Mouse (Mus musculus): Measurements from ENCODE around the gene Man1a. TPM values are rescaled to one million over a fixed set of nuclear protein-coding genes. Genes with fewer than 3 reads are reported as not detected.
A peak's percentile ranks its signal among the peaks of the same experiment; 100 is the strongest.

The Man1a gene
- polyA plus RNA-seq, 1 experiment, result 4.1 TPM

DNA sequence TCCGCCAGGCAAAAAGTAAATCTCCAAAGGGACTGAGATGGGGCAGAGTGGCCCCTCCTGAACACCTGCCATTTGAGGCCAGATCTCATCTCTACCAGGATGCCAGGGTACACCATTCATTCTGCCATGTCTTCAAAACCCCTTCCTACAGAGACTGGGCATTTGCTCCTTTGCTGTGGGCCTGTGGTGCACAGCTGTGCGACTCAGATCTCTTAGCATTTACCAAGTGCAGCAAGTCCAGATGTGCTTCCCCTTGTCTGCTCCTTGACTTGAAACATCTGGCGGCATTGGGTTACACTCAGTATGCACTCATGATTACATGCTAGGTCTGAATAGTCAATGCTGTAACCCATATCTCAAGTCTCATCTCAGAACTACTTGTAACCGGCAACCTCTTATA lies 28.5 kb downstream of the Man1a start:
- H3K4me1 ChIP-seq (ENCODE audit: control insufficient read depth), result peaks cover 45% of the 10 kb centered on the region
- H3K9me3 ChIP-seq (ENCODE audit: control insufficient read depth, low read length), result no peaks in the 10 kb centered on the region
- H3K36me3 ChIP-seq (ENCODE audit: control insufficient read depth), result peaks cover 72% of the 10 kb centered on the region
- no peak overlapping the region for H3K4me3 ChIP-seq (replicated peaks)
- TF ChIP-seq GATA1 (IDR thresholded peaks at IDR 0.05; ENCODE audit: low read length), result no peak
- no peak for TF ChIP-seq TAL1 (IDR thresholded peaks at IDR 0.05; ENCODE audit: low read length)
- H3K27me3 ChIP-seq (ENCODE audit: control insufficient read depth), result no peaks in the 10 kb centered on the region

- no peaks in the 10 kb centered on the region for H3K9me3 ChIP-seq (ENCODE audit: control insufficient read depth, low read length)
- H3K27me3 ChIP-seq (ENCODE audit: control insufficient read depth), result no peaks in the 10 kb centered on the region
- peaks cover 80% of the 10 kb centered on the region for H3K4me1 ChIP-seq (ENCODE audit: control insufficient read depth)
- H3K36me3 ChIP-seq (ENCODE audit: control insufficient read depth), result peaks cover 60% of the 10 kb centered on the region
- TF ChIP-seq GATA1 (IDR thresholded peaks at IDR 0.05; ENCODE audit: low read length) (peak; percentile 75), TAL1 (IDR thresholded peaks at IDR 0.05; ENCODE audit: low read length) (no peak)
- H3K4me3 ChIP-seq (replicated peaks), result peak overlapping the region; percentile 49
These were observed 33.1 kb downstream of the Man1a start for GRCm38 (mm10) chr10:54043358-54043757.

GRCm38 (mm10) chr10:54042212-54042840 lies 34.1 kb downstream of the Man1a start:
- Histone ChIP-seq H3K9me3 (ENCODE audit: control insufficient read depth, low read length) (no peaks in the 10 kb centered on the region), H3K4me1 (ENCODE audit: control insufficient read depth) (peaks cover 82% of the 10 kb centered on the region), H3K4me3 (replicated peaks) (peak overlapping the region; percentile 51), H3K36me3 (ENCODE audit: control insufficient read depth) (peaks cover 55% of the 10 kb centered on the region), H3K27me3 (ENCODE audit: control insufficient read depth) (no peaks in the 10 kb centered on the region)
- TF ChIP-seq GATA1 (IDR thresholded peaks at IDR 0.05; ENCODE audit: low read length) (peak; percentile 94), TAL1 (IDR thresholded peaks at IDR 0.05; ENCODE audit: low read length) (peak; percentile 92)

- H3K4me1 ChIP-seq (ENCODE audit: control insufficient read depth), result peaks cover 89% of the 10 kb centered on the region
- peak overlapping the region; percentile 29 for H3K4me3 ChIP-seq (replicated peaks)
These were observed 35.9 kb downstream of the Man1a start for GRCm38 (mm10) chr10:54040261-54041165.

DNA sequence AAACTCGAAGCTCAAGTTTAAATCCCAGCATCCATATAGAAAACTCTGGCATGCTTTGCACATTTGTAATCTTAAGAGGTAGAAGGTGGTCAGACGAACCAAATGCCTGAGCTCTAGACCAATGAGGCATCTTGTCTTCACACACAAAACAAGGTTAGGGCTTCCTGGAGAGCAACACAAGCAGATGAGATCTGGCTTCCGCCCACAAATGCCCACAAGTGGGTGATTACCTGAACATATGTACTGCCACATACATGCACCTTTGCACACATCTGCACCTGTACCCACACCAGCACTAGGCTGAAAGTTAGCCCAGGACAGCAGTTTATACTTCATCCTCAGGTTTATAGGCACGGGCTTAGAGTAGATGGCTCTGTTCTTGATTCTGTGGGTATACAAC lies 36.7 kb downstream of the Man1a start:
- H3K4me3 ChIP-seq (replicated peaks), result peak overlapping the region; percentile 29

More at GRCm38 (mm10) chr10:54040261-54041165, 35.9 kb downstream of the Man1a start:
- Histone ChIP-seq H3K9me3 (ENCODE audit: control insufficient read depth, low read length) (no peaks in the 10 kb centered on the region), H3K27me3 (ENCODE audit: control insufficient read depth) (no peaks in the 10 kb centered on the region), H3K36me3 (ENCODE audit: control insufficient read depth) (peaks cover 56% of the 10 kb centered on the region)
- TF ChIP-seq GATA1 (IDR thresholded peaks at IDR 0.05; ENCODE audit: low read length), result no peak
- TF ChIP-seq TAL1 (IDR thresholded peaks at IDR 0.05; ENCODE audit: low read length), result no peak

GRCm38 (mm10) chr10:54038734-54039133 lies 37.7 kb downstream of the Man1a start:
- peaks cover 60% of the 10 kb centered on the region for H3K36me3 ChIP-seq (ENCODE audit: control insufficient read depth)

More for the DNA sequence above, 36.7 kb downstream of the Man1a start:
- Histone ChIP-seq H3K27me3 (ENCODE audit: control insufficient read depth) (no peaks in the 10 kb centered on the region), H3K9me3 (ENCODE audit: control insufficient read depth, low read length) (no peaks in the 10 kb centered on the region), H3K36me3 (ENCODE audit: control insufficient read depth) (peaks cover 62% of the 10 kb centered on the region), H3K4me1 (ENCODE audit: control insufficient read depth) (peaks cover 96% of the 10 kb centered on the region)
- TF ChIP-seq GATA1 (IDR thresholded peaks at IDR 0.05; ENCODE audit: low read length), result no peak
- TF ChIP-seq TAL1 (IDR thresholded peaks at IDR 0.05; ENCODE audit: low read length), result no peak

DNA sequence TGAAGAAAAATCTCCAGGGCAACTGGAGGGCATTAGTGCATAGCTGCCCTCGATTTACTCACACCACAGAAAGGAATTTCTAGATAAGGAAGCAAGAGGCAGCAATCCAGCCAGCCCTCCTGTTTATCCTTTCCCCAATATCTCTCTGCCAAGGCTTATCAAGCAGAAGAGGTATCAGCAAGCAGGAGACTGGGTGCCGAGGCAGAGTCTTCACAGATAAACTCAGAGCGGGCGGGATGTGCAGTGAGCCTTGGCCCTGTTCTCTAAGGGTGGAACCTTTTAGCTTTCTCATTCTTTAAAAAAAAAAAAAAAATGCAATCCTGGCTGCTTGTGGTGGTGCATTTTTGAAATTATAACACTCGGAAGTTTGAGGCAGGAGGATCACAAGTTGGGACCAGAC lies 38.2 kb downstream of the Man1a start:
- no peaks in the 10 kb centered on the region for H3K9me3 ChIP-seq (ENCODE audit: control insufficient read depth, low read length)
- H3K4me3 ChIP-seq (replicated peaks), result peak overlapping the region; percentile 40
- peaks cover 90% of the 10 kb centered on the region for H3K4me1 ChIP-seq (ENCODE audit: control insufficient read depth)
- H3K27me3 ChIP-seq (ENCODE audit: control insufficient read depth), result no peaks in the 10 kb centered on the region
- peaks cover 58% of the 10 kb centered on the region for H3K36me3 ChIP-seq (ENCODE audit: control insufficient read depth)
- TF ChIP-seq TAL1 (IDR thresholded peaks at IDR 0.05; ENCODE audit: low read length) (peak; percentile 49; the same call in 2 of the 3 replicates), GATA1 (IDR thresholded peaks at IDR 0.05; ENCODE audit: low read length) (peak; percentile 87)

More at GRCm38 (mm10) chr10:54038734-54039133, 37.7 kb downstream of the Man1a start:
- Histone ChIP-seq H3K4me1 (ENCODE audit: control insufficient read depth) (peaks cover 95% of the 10 kb centered on the region), H3K27me3 (ENCODE audit: control insufficient read depth) (no peaks in the 10 kb centered on the region), H3K9me3 (ENCODE audit: control insufficient read depth, low read length) (no peaks in the 10 kb centered on the region), H3K4me3 (replicated peaks) (peak overlapping the region; percentile 39)
- no peak for TF ChIP-seq GATA1 (IDR thresholded peaks at IDR 0.05; ENCODE audit: low read length)
- TF ChIP-seq TAL1 (IDR thresholded peaks at IDR 0.05; ENCODE audit: low read length), result no peak

DNA sequence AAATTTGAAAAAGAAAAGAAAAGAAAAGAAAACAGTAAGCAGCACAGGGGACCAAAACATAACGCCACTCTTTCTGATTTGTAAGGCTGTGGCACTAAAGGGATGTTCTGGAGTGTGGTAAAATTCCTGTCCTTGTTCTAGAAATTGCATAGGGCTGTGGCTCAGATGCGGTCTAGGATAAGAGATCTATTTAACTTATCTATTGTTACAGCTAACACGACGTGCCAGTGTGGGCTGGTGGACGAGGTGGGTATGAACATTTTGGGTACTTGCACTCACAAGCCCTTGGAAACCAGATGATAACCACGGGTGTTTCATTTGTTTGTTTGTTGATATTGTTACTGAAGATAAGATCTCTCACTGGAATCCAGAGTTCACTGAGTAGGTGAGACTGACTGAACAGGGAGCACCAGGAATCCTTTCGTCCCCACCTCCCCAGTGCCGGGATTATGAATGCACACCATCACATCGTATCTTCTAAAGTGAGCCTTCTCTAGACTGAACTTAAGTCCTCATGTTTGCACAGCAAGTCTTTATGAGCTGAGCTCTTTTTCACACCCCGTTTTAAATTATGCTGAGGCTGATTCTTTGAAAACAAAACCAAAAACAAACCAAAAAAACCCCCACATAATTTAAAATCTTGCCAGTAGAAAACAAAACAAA lies 38.9 kb downstream of the Man1a start:
- Histone ChIP-seq H3K9me3 (ENCODE audit: control insufficient read depth, low read length) (no peaks in the 10 kb centered on the region), H3K4me3 (replicated peaks) (peak overlapping the region; percentile 41), H3K27me3 (ENCODE audit: control insufficient read depth) (no peaks in the 10 kb centered on the region), H3K36me3 (ENCODE audit: control insufficient read depth) (peaks cover 60% of the 10 kb centered on the region), H3K4me1 (ENCODE audit: control insufficient read depth) (peaks cover 87% of the 10 kb centered on the region)
- TF ChIP-seq TAL1 (IDR thresholded peaks at IDR 0.05; ENCODE audit: low read length) (no peak), GATA1 (IDR thresholded peaks at IDR 0.05; ENCODE audit: low read length) (peak; percentile 16; the same call in 1 of the 2 replicates)

Measured in erythroblast, embryonic 14.5 days (primary cell).